Mouse (Mus musculus) CD4-positive helper T cell, adult 2 months (primary cell): ENCODE results near the gene Olfr818.
"Not testable (repeated sequence)": the region's sequence is repeated elsewhere in the genome, so short reads cannot be mapped to it uniquely, and the experiment has no call there.

Experiments
- DNase-seq: peaks from one replicate; pipeline ENCODE4 v3.0.0-alpha.2; 2012; ENCODE audit warnings: low read depth, missing footprints, low spot score

Gene Olfr818

DNA sequence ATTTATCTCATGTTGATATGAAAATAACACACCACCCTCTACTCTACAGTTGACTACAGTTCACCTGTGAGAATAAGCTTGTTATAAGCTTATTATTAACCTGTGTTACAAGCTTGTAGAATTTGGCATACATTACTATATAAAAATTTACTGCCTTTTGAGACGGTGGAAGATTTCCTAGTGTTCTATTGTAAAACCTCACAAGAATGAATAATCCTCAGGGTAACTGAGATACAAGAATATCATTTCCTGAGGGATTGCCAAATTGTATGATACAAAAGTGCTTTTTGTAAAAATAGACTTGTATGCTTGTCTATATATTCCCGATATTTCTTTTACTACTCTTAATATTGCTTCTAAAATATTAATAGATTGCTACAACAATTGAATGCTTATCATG is at the start of gene Olfr818:
Gene Olfr818 (minus strand): TSS at position 101 of the 400 bp plus-strand sequence.
- DNase-seq, result no peak

DNA sequence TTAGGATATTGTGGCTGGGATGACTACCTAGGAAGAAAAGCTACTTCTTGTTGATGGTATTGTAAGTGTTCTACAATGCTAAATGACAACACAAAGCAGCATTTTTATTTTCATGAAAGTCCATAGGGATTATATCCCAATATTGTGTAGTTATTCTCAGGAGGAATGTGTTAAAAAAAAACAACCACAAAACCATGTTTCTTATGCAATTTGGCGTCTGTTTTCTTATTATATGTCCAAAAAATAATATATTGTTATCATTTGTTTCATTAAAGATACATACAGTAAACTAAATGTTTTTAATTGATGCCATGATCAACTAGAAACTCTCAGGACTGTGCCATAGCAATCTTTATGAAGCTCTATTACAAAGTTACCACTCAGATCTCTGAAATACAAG is 36.1 kb upstream of the Olfr818 start, which contains the start of gene Gm10310:
Gene Gm10310 (minus strand): TSS at position 101 of the 400 bp plus-strand sequence.
- not testable (repeated sequence) for DNase-seq

DNA sequence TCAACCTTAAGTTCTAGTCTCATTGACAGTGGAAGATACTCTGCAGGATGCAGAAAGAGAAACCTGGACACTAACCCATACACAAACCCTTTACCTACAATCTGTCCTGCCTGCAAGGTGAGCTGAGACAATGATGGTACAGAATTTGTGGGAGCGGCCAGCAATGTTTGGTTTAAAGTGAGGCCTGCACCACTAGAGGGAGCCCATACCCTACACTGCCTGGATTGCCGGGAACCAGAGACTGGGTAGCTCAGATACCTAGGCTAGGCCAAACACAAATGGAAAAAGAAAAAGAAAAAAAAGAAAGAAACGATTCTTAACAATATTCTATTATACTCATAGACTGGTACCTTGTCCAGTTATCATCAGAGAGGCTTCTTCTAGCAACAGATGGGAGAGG is 33.0 kb upstream of the Olfr818 start:
- DNase-seq, result not testable (repeated sequence)

DNA sequence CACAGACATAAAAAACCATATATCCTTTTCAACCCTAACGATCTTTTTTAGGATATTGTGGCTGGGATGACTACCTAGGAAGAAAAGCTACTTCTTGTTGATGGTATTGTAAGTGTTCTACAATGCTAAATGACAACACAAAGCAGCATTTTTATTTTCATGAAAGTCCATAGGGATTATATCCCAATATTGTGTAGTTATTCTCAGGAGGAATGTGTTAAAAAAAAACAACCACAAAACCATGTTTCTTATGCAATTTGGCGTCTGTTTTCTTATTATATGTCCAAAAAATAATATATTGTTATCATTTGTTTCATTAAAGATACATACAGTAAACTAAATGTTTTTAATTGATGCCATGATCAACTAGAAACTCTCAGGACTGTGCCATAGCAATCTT is 27.1 kb upstream of the Olfr818 start, which contains the start of gene Olfr247:
Gene Olfr247 (minus strand): TSS at position 101 of the 400 bp plus-strand sequence.
- DNase-seq, result not testable (repeated sequence)

DNA sequence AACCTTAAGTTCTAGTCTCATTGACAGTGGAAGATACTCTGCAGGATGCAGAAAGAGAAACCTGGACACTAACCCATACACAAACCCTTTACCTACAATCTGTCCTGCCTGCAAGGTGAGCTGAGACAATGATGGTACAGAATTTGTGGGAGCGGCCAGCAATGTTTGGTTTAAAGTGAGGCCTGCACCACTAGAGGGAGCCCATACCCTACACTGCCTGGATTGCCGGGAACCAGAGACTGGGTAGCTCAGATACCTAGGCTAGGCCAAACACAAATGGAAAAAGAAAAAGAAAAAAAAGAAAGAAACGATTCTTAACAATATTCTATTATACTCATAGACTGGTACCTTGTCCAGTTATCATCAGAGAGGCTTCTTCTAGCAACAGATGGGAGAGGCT is 24.1 kb upstream of the Olfr818 start:
- DNase-seq, result not testable (repeated sequence)

DNA sequence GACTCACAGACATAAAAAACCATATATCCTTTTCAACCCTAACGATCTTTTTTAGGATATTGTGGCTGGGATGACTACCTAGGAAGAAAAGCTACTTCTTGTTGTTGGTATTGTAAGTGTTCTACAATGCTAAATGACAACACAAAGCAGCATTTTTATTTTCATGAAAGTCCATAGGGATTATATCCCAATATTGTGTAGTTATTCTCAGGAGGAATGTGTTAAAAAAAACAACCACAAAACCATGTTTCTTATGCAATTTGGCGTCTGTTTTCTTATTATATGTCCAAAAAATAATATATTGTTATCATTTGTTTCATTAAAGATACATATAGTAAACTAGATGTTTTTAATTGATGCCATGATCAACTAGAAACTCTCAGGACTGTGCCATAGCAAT is 18.3 kb upstream of the Olfr818 start, which contains the start of gene Olfr819:
Gene Olfr819 (minus strand): TSS at position 101 of the 400 bp plus-strand sequence.
- DNase-seq, result not testable (repeated sequence)

DNA sequence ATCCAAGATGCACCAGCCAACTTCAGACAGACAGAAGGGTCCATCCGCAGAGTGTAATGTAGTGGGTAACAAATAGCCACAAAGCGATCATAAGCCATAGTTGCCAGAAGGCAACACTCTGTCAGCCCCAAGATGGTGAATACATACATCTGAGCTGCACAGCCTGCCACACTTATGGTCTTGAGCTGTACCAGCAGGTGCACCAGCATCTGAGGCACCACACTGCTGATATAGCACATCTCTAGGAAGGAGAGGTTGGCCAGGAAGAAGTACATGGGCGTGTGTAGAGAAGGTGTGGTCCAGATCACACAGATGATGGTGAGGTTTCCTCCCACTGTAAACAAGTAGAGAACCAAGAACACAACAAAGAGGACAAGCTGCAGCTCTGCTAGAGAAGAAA is 17.3 kb upstream of the Olfr818 start:
- not testable (repeated sequence) for DNase-seq

DNA sequence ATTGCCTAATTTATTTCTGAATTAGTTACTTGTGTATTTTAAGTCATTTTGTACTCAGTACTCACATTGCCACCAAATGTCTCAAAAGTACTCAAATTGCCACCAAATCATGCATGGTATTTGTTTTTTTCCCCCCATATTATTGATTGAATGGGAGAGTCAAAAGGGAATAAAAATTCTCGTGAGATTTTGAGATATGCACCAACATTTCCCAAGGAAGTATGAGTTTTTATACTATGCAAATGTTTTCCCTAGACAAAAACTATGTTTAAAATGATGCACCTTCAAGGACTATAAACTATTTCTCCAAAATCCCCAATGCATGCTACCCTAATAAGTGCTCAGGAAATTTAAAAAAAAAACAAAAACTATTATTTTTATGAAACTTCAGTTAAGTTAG is 33.4 kb downstream of the Olfr818 start, which contains the start of gene Olfr816:
Gene Olfr816 (minus strand): TSS at position 101 of the 400 bp plus-strand sequence.
- no peak for DNase-seq

DNA sequence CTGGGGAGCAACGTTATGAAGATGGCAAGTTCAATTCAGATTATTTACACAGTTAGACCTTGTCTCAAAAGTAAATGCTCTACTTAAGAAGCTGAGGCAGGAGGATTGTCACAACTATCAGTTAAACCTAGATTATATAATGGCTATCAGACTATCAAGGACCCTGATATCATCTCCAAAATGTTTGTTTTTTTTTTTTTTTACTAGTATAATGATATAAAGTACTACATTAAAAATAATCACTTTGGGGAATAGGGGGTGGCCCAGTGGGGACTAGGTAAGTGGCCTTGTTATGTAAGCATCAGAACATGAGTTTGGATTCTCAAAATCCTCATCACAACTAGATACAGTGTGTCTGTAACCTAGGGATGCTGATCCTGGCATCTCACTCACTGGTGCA is 43.1 kb downstream of the Olfr818 start, which contains the start of gene Olfr815:
Gene Olfr815 (minus strand): TSS at position 101 of the 400 bp plus-strand sequence.
- DNase-seq, result not testable (repeated sequence)
